Mouse (Mus musculus): Measurements from ENCODE around the gene Ecpas.

- TF ChIP-seq CTCF (IDR thresholded peaks at IDR 0.05; ENCODE audit: control insufficient read depth, insufficient read depth, low read length) (no peak), POLR2A (IDR thresholded peaks at IDR 0.05; ENCODE audit: borderline replicate concordance, control insufficient read depth, low read depth, low read length) (no peak)
Measured at GRCm38 (mm10) chr4:58888568-58888967, 24.0 kb downstream of the Ecpas start.
